Mouse (Mus musculus) heart, embryonic 15.5 days (tissue): ENCODE results near the gene Myof. TPM values are rescaled to one million over a fixed set of nuclear protein-coding genes. Genes with fewer than 3 reads are reported as not detected.

Experiments used
- ATAC-seq: fragments of 200-750 bp; cut with Nextera tagmentation; replicated peaks from 2 replicates; pipeline ENCODE4 v1.8.0; 2017; ENCODE audit warnings: low read depth, moderate TSS enrichment; ENCODE audit not compliant: insufficient number of reproducible peaks, insufficient read depth, low FRiP score
- H3K27ac ChIP-seq: fragments of 300-500 bp; sonication (generic); 2 replicates; pipeline ENCODE4 v1.5.1; 2015; ENCODE audit warnings: mild to moderate bottlenecking, inconsistent platforms
- H3K27me3 ChIP-seq: fragments of 300-500 bp; sonication (generic); 2 replicates; pipeline ENCODE4 v1.6.1; 2015; ENCODE audit warnings: inconsistent platforms
- H3K36me3 ChIP-seq: fragments of 300-500 bp; sonication (generic); 2 replicates; pipeline ENCODE4 v1.6.1; 2015; ENCODE audit warnings: mild to moderate bottlenecking, inconsistent platforms
- H3K4me1 ChIP-seq: fragments of 300-500 bp; sonication (generic); replicated peaks from 2 replicates; pipeline ENCODE4 v1.6.1; 2015; ENCODE audit warnings: inconsistent platforms
- H3K4me2 ChIP-seq: fragments of 300-500 bp; sonication (generic); 2 replicates; pipeline ENCODE4 v1.6.1; 2015; ENCODE audit warnings: inconsistent platforms, mild to moderate bottlenecking, moderate library complexity
- H3K4me3 ChIP-seq: fragments of 300-500 bp; sonication (generic); 2 replicates; pipeline ENCODE4 v1.5.1; 2015; ENCODE audit warnings: mild to moderate bottlenecking, inconsistent platforms
- H3K9ac ChIP-seq: fragments of 300-500 bp; sonication (generic); 2 replicates; pipeline ENCODE4 v1.6.1; 2015; ENCODE audit warnings: mild to moderate bottlenecking, inconsistent platforms
- H3K9me3 ChIP-seq: fragments of 300-500 bp; sonication (generic); replicated peaks from 2 replicates; pipeline ENCODE4 v1.6.1; 2016; ENCODE audit warnings: inconsistent platforms
- WGBS: fragments of 180-500 bp; shearing (Covaris S2); methylation state at CpG from one replicate; pipeline ENCODE4 v1.1.7; 2015; ENCODE audit warnings: mixed read lengths; 5-methylcytosine and 5-hydroxymethylcytosine counted together
- polyA plus RNA-seq: library from polyadenylated mRNA; unstranded; fragments of >200 nt; fragmentation: Nextera tagmentation; extraction: Ambion mirVana; gene quantifications from 2 replicates; pipeline ENCODE4 v1.2.1, GENCODE M21; 2015

Gene Myof
- polyA plus RNA-seq, 1 experiment from 2014 or later = 5.5 TPM

- H3K27ac ChIP-seq = no peak overlapping the region
- WGBS = 89% methylated on average over 5 of the region's 5 CpGs
- H3K4me1 ChIP-seq = no peaks in the 10 kb centered on the region
- H3K4me3 ChIP-seq = no peak overlapping the region
- no peak overlapping the region for H3K9ac ChIP-seq
- ATAC-seq = no peak
- no peaks in the 10 kb centered on the region for H3K9me3 ChIP-seq
- no peaks in the 10 kb centered on the region for H3K36me3 ChIP-seq
- no peaks in the 10 kb centered on the region for H3K27me3 ChIP-seq
- no peak overlapping the region for H3K4me2 ChIP-seq
These were observed 80.0 kb downstream of the Myof start for GRCm38 (mm10) chr19:37963421-37963820.

- H3K4me1 ChIP-seq = no peaks in the 10 kb centered on the region
- H3K9ac ChIP-seq = no peak overlapping the region
- H3K27ac ChIP-seq = no peak overlapping the region
- no peak for ATAC-seq
- 92% methylated on average over 9 of the region's 9 CpGs for WGBS
- H3K9me3 ChIP-seq = no peaks in the 10 kb centered on the region
- H3K4me2 ChIP-seq = no peak overlapping the region
- no peaks in the 10 kb centered on the region for H3K27me3 ChIP-seq
- H3K4me3 ChIP-seq = no peak overlapping the region
- no peaks in the 10 kb centered on the region for H3K36me3 ChIP-seq
These were observed 82.6 kb downstream of the Myof start for GRCm38 (mm10) chr19:37960791-37961190.

- H3K9ac ChIP-seq = no peak overlapping the region
- no peaks in the 10 kb centered on the region for H3K9me3 ChIP-seq
- ATAC-seq = no peak
- H3K27ac ChIP-seq = no peak overlapping the region
- no peaks in the 10 kb centered on the region for H3K4me1 ChIP-seq
- H3K36me3 ChIP-seq = no peaks in the 10 kb centered on the region
- H3K4me2 ChIP-seq = no peak overlapping the region
- H3K4me3 ChIP-seq = no peak overlapping the region
- no peaks in the 10 kb centered on the region for H3K27me3 ChIP-seq
- WGBS = 75% methylated on average over 10 of the region's 10 CpGs
These were observed 83.7 kb downstream of the Myof start for GRCm38 (mm10) chr19:37959543-37960215.

GRCm38 (mm10) chr19:37959076-37959475 is 84.3 kb downstream of the Myof start:
- 53% methylated on average over 6 of the region's 6 CpGs for WGBS
- no peaks in the 10 kb centered on the region for H3K36me3 ChIP-seq

GRCm38 (mm10) chr19:37957256-37957655 is 86.1 kb downstream of the Myof start:
- no peak overlapping the region for H3K9ac ChIP-seq
- ATAC-seq = no peak
- 63% methylated on average over 7 of the region's 7 CpGs for WGBS

More at GRCm38 (mm10) chr19:37959076-37959475, 84.3 kb downstream of the Myof start:
- Histone ChIP-seq H3K4me2 (no peak overlapping the region), H3K27me3 (no peaks in the 10 kb centered on the region), H3K4me1 (no peaks in the 10 kb centered on the region), H3K9ac (no peak overlapping the region), H3K9me3 (no peaks in the 10 kb centered on the region), H3K4me3 (no peak overlapping the region), H3K27ac (no peak overlapping the region)
- ATAC-seq = no peak

GRCm38 (mm10) chr19:37956006-37956405 is 87.4 kb downstream of the Myof start:
- ATAC-seq = no peak
- H3K9ac ChIP-seq = no peak overlapping the region
- H3K27ac ChIP-seq = no peak overlapping the region
- no peak overlapping the region for H3K4me2 ChIP-seq
- WGBS = 61% methylated on average over 3 of the region's 3 CpGs
- H3K4me1 ChIP-seq = no peaks in the 10 kb centered on the region
- no peaks in the 10 kb centered on the region for H3K36me3 ChIP-seq
- no peak overlapping the region for H3K4me3 ChIP-seq
- H3K27me3 ChIP-seq = no peaks in the 10 kb centered on the region
- H3K9me3 ChIP-seq = no peaks in the 10 kb centered on the region

More at GRCm38 (mm10) chr19:37957256-37957655, 86.1 kb downstream of the Myof start:
- Histone ChIP-seq H3K4me1 (no peaks in the 10 kb centered on the region), H3K9me3 (no peaks in the 10 kb centered on the region), H3K27me3 (no peaks in the 10 kb centered on the region), H3K4me2 (no peak overlapping the region), H3K27ac (no peak overlapping the region), H3K36me3 (no peaks in the 10 kb centered on the region), H3K4me3 (no peak overlapping the region)

- Histone ChIP-seq H3K4me2 (no peak overlapping the region), H3K4me3 (no peak overlapping the region), H3K27ac (no peak overlapping the region), H3K27me3 (no peaks in the 10 kb centered on the region), H3K36me3 (no peaks in the 10 kb centered on the region), H3K4me1 (no peaks in the 10 kb centered on the region), H3K9ac (no peak overlapping the region), H3K9me3 (no peaks in the 10 kb centered on the region)
- peak; percentile 62; the same call in 1 of the 2 replicates for ATAC-seq
- WGBS = 31% methylated on average over 7 of the region's 7 CpGs
These were observed 87.9 kb downstream of the Myof start for GRCm38 (mm10) chr19:37955425-37956001.

- no peak overlapping the region for H3K9ac ChIP-seq
- no peak overlapping the region for H3K27ac ChIP-seq
- H3K4me1 ChIP-seq = no peaks in the 10 kb centered on the region
- no peak for ATAC-seq
- H3K9me3 ChIP-seq = no peaks in the 10 kb centered on the region
- H3K36me3 ChIP-seq = no peaks in the 10 kb centered on the region
- no peaks in the 10 kb centered on the region for H3K27me3 ChIP-seq
- no peak overlapping the region for H3K4me2 ChIP-seq
- no peak overlapping the region for H3K4me3 ChIP-seq
- 66% methylated on average over 5 of the region's 5 CpGs for WGBS
These were observed 88.6 kb downstream of the Myof start for GRCm38 (mm10) chr19:37954772-37955171.

GRCm38 (mm10) chr19:37954236-37954635 is 89.1 kb downstream of the Myof start:
- no peak overlapping the region for H3K4me3 ChIP-seq
- H3K4me2 ChIP-seq = no peak overlapping the region
- no peaks in the 10 kb centered on the region for H3K36me3 ChIP-seq
- no peak for ATAC-seq
- H3K27me3 ChIP-seq = no peaks in the 10 kb centered on the region
- H3K27ac ChIP-seq = no peak overlapping the region
- H3K4me1 ChIP-seq = no peaks in the 10 kb centered on the region
- WGBS = 75% methylated on average over 8 of the region's 8 CpGs
- no peak overlapping the region for H3K9ac ChIP-seq
- no peaks in the 10 kb centered on the region for H3K9me3 ChIP-seq

GRCm38 (mm10) chr19:37946696-37947095 is 96.7 kb downstream of the Myof start:
- Histone ChIP-seq H3K4me3 (no peak overlapping the region), H3K4me2 (no peak overlapping the region), H3K27me3 (no peaks in the 10 kb centered on the region), H3K9me3 (no peaks in the 10 kb centered on the region), H3K36me3 (no peaks in the 10 kb centered on the region), H3K4me1 (no peaks in the 10 kb centered on the region), H3K27ac (no peak overlapping the region), H3K9ac (no peak overlapping the region)
- ATAC-seq = no peak
- WGBS = 29% methylated on average over 4 of the region's 4 CpGs

- Histone ChIP-seq H3K27ac (no peak overlapping the region), H3K9me3 (no peaks in the 10 kb centered on the region), H3K4me1 (no peaks in the 10 kb centered on the region), H3K36me3 (no peaks in the 10 kb centered on the region), H3K4me3 (no peak overlapping the region), H3K4me2 (no peak overlapping the region), H3K27me3 (no peaks in the 10 kb centered on the region), H3K9ac (no peak overlapping the region)
- no peak for ATAC-seq
- WGBS = 69% methylated on average over 8 of the region's 8 CpGs
These were observed 97.3 kb downstream of the Myof start for GRCm38 (mm10) chr19:37946053-37946452.

- Histone ChIP-seq H3K27me3 (no peaks in the 10 kb centered on the region), H3K9me3 (no peaks in the 10 kb centered on the region), H3K4me1 (0 out of 2 replicates have a peak, but pooled peaks cover 2% of the 10 kb centered on the region), H3K36me3 (no peaks in the 10 kb centered on the region), H3K4me2 (no peak overlapping the region), H3K9ac (no peak overlapping the region), H3K4me3 (no peak overlapping the region), H3K27ac (no peak overlapping the region)
- ATAC-seq = no peak
- WGBS = 80% methylated on average over 10 of the region's 10 CpGs
These were observed 104.2 kb downstream of the Myof start for GRCm38 (mm10) chr19:37939203-37939602.
